Mouse (Mus musculus): ENCODE measurements at regions not wholly inside any gene's neighbourhood (a gene's known extent, or its start where the extent isn't known, plus 50 kb on each side); places are given as distances from the start of the nearest gene placed in this dataset.

DNA sequence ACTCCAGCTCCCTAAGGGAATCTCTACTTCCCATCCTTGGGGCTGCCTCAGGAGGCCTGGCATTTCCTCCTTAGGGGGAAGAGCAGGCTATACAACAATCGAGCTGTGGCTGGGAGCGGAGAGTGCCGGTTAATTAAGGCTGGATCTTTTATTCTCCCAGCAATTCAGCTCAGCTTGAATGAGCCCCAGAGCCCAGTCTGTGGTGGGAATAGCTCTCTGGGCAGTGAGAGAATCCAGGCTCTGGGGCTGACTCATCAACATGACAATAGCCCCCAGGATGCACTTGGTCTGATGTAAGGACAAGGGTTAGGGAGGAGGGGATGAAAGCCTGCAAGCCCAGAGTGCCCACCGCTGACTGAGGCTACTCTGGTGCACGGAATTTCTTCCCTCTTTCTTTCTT lies 280.2 kb upstream of the Sox9 start:
- TF ChIP-seq EP300 (IDR thresholded peaks at IDR 0.05; ENCODE audit: low read depth) = no peak
- TF ChIP-seq CTCF (IDR thresholded peaks at IDR 0.05; ENCODE audit: low read depth) = no peak

All from liver, embryonic 14.5 days (tissue).